Mouse (Mus musculus) liver, adult 10 weeks (tissue): ENCODE results near the gene Zfp51. TPM values are rescaled to one million over a fixed set of nuclear protein-coding genes. Genes with fewer than 3 reads are reported as not detected.

Experiments
- polyA plus RNA-seq: library from polyadenylated mRNA; stranded (reverse); fragments of 350-450 nt; fragmentation: Illumina TruSeq; extraction: RNeasy Lipid Tissue Mini Kit (QIAGEN cat#74804); gene quantifications from one replicate; pipeline ENCODE4 v1.2.3, GENCODE M21; 2014; ENCODE audit warnings: low read depth, low replicate concordance

Zfp51 gene
- 13.6 TPM for polyA plus RNA-seq

GRCm38 (mm10) chr17:21450138-21450704 is at the start of gene Zfp51:
TSS of gene Zfp51 (plus strand) at chr17:21450374.

GRCm38 (mm10) chr17:21422664-21423599 is 27.2 kb upstream of the Zfp51 start, which contains the start of gene Zfp54:
TSS of gene Zfp54 (plus strand) at chr17:21423227.

GRCm38 (mm10) chr17:21488760-21489499 is 38.8 kb downstream of the Zfp51 start, which contains the start of gene Zfp53:
TSS of gene Zfp53 (plus strand) at chr17:21488998.

Other genes with a start within 250 kb of the Zfp51 start
- not detected for gene Vmn1r234, start 224.3 kb upstream of the Zfp51 start, polyA plus RNA-seq
- gene Vmn1r235, start 194.0 kb upstream of the Zfp51 start, polyA plus RNA-seq, result not detected
- not detected for gene Vmn1r236, start 167.4 kb upstream of the Zfp51 start, polyA plus RNA-seq
- gene Vmn1r237, start 138.5 kb upstream of the Zfp51 start, polyA plus RNA-seq, result not detected
- gene Zfp677, start 66.6 kb upstream of the Zfp51 start, polyA plus RNA-seq, result 1.9 TPM
- gene Zfp54, start 27.1 kb upstream of the Zfp51 start, polyA plus RNA-seq, result 8.2 TPM
- 14.6 TPM for gene Zfp53, start 38.6 kb downstream of the Zfp51 start, polyA plus RNA-seq
- gene Zfp52, start 85.2 kb downstream of the Zfp51 start, polyA plus RNA-seq, result 1.9 TPM
- gene Zfp948, start 116.6 kb downstream of the Zfp51 start, polyA plus RNA-seq, result 10.2 TPM
- gene Zfp983, start 200.2 kb downstream of the Zfp51 start, polyA plus RNA-seq, result 19.8 TPM
- 11.3 TPM for gene Gm10226, start 241.5 kb downstream of the Zfp51 start, polyA plus RNA-seq